18 mouse cellular contexts compared by ENCODE assay signal in the genomic region with DNA sequence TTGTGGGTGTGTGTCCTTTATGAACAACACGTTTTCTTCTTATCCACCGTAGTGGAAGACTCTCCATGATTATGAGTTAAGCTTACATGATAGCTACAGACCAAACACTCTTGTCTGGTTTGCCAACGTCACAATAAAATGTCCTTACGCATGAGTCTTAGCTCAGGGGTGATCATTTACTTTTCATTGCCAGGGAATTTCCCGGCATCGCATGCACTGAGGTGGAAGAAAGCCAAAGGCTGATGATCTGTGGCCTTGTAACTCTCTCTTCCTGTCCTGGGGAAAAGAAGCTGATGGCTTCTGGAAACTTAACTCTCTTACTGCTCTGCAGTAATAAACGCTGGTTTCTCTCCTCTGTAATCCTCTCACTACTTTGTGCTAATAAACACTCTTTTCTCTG. TPM values are rescaled to one million over a fixed set of nuclear protein-coding genes. Genes with fewer than 3 reads are reported as not detected.
A peak's percentile ranks its signal among the peaks of the same experiment; 100 is the strongest.
DNase-seq lines count a peak whose midpoint lies in the region; TF ChIP-seq lines count a peak whose summit lies in the region.
"Had no signal": no experiment of that assay in that cellular context is flagged by ENCODE, and none has a peak within 500 bp of the region (broad histone marks: within the 10 kb centered on the region; RNA-seq: fewer than 3 reads in every experiment).

No protein-coding gene starts in this region.

- H3K79me2 ChIP-seq in heart, adult 2 months (replicated peaks; ENCODE audit: control insufficient read depth, insufficient read depth, low read length) = peaks cover 6% of the 10 kb centered on the region

- peaks cover 6% of the 10 kb centered on the region for H3K36me3 ChIP-seq in heart, adult 2 months (ENCODE audit: control insufficient read depth, insufficient read depth, low read length)
- peaks cover 9% of the 10 kb centered on the region; the same call in 1 of the 2 replicates for H3K36me3 ChIP-seq in heart, embryonic 10.5 days
- H3K36me3 ChIP-seq: hindbrain, embryonic 15.5 days; midbrain, embryonic 15.5 days; neural tube, embryonic 13.5 days had no signal

- no peak for TF ChIP-seq POLR2A in heart, adult 2 months (IDR thresholded peaks at IDR 0.05; ENCODE audit: insufficient read depth, low read depth, low read length)

- no peak overlapping the region for H3K9ac ChIP-seq in heart, adult 2 months (ENCODE audit: low read depth, low read length)
- H3K9ac ChIP-seq: embryonic facial prominence, embryonic 12.5 days; forebrain, embryonic 12.5 days; hindbrain, embryonic 15.5 days; limb, embryonic 13.5 days; midbrain, embryonic 15.5 days; neural tube, embryonic 13.5 days had no signal

- H3K27me3 ChIP-seq in heart, adult 2 months (ENCODE audit: control insufficient read depth, insufficient read depth, low read length) = no peaks in the 10 kb centered on the region
- H3K27me3 ChIP-seq in heart, embryonic 10.5 days (ENCODE audit: insufficient read depth, poor library complexity, severe bottlenecking) = no peaks in the 10 kb centered on the region
- H3K27me3 ChIP-seq: embryonic facial prominence, embryonic 12.5 days; forebrain, embryonic 12.5 days; hindbrain, embryonic 15.5 days; limb, embryonic 13.5 days; midbrain, embryonic 15.5 days; neural tube, embryonic 13.5 days had no signal

- peak in 1 of 2 experiments; percentile 38 for DNase-seq in heart, adult 2 months
- DNase-seq in heart, embryonic 10.5 days (ENCODE audit: low spot score) = no peak
- DNase-seq in adrenal gland, postnatal 14 days = peak; percentile 71
- DNase-seq in heart, postnatal 4 days = peak; percentile 42
- peak; percentile 31 for DNase-seq in lung, postnatal 14 days
- DNase-seq in spleen, adult 12 weeks (ENCODE audit: low spot score) = no peak
- no peak for DNase-seq in yolk sac, embryonic 10.5 days (ENCODE audit: low spot score)
- no peak for DNase-seq in B cell, adult 2 months
- DNase-seq: cerebellum, adult 2 months; gastrocnemius, postnatal 14 days; layer of hippocampus, adult 9-11 months had no signal

- intact Hi-C loops in heart, adult 2 months (cut with DNase I) = no loop called here

- peaks cover 2% of the 10 kb centered on the region; the same call in 1 of the 2 replicates for H3K4me1 ChIP-seq in heart, adult 2 months (ENCODE audit: control insufficient read depth, insufficient read depth, low read length)
- no peaks in the 10 kb centered on the region for H3K4me1 ChIP-seq in heart, embryonic 10.5 days
- H3K4me1 ChIP-seq: embryonic facial prominence, embryonic 12.5 days; forebrain, embryonic 12.5 days; hindbrain, embryonic 15.5 days; limb, embryonic 13.5 days; midbrain, embryonic 15.5 days; neural tube, embryonic 13.5 days had no signal

- 17% methylated on average over 7 of the region's 7 CpGs for WGBS in heart, adult 2 months
- WGBS in heart, embryonic 10.5 days = 87% methylated on average over 7 of the region's 7 CpGs

- H3K27ac ChIP-seq in heart, adult 2 months = peak overlapping the region; percentile 18; the same call in 1 of the 2 replicates
- no peak overlapping the region for H3K27ac ChIP-seq in heart, embryonic 10.5 days
- H3K27ac ChIP-seq: embryonic facial prominence, embryonic 12.5 days; forebrain, embryonic 12.5 days; hindbrain, embryonic 15.5 days; limb, embryonic 13.5 days; macrophage; midbrain, embryonic 15.5 days; neural tube, embryonic 13.5 days had no signal

- H3K9me3 ChIP-seq in heart, embryonic 10.5 days = no peaks in the 10 kb centered on the region
- H3K9me3 ChIP-seq: embryonic facial prominence, embryonic 12.5 days; forebrain, embryonic 12.5 days; hindbrain, embryonic 15.5 days; limb, embryonic 13.5 days; midbrain, embryonic 15.5 days; neural tube, embryonic 13.5 days had no signal

- TF ChIP-seq CTCF in heart, adult 2 months (IDR thresholded peaks at IDR 0.05) = no peak

- no peak overlapping the region for H3K4me3 ChIP-seq in heart, adult 2 months
- no peak overlapping the region for H3K4me3 ChIP-seq in heart, embryonic 10.5 days
- H3K4me3 ChIP-seq: embryonic facial prominence, embryonic 12.5 days; forebrain, embryonic 12.5 days; hindbrain, embryonic 15.5 days; limb, embryonic 13.5 days; midbrain, embryonic 15.5 days; neural tube, embryonic 13.5 days had no signal

- no peak for TF ChIP-seq EP300 in heart, adult 2 months (IDR thresholded peaks at IDR 0.05; ENCODE audit: insufficient read depth, low read depth, low read length)

RNA-seq across cellular contexts. Expression of gene Clasp2, which starts 8.1 kb away (rescaled TPM):
- total RNA-seq in heart, adult 2 months (2021) = 10 to 100 TPM; 53.6 to 56.2 TPM
- 14.2 and 31.0 TPM in 2 replicates for polyA plus RNA-seq in heart, adult 2 months (2012; rRNA removed)
- polyA plus RNA-seq in heart, embryonic 10.5 days (2016; fragmentation: Nextera tagmentation; extraction: Ambion mirVana) = 24.3 and 28.3 TPM in 2 replicates
- 98.8 and 120 TPM in 2 replicates for total RNA-seq in adrenal gland, postnatal 14 days (2021)
- 10 to 100 TPM; 44.5 to 48.5 TPM for total RNA-seq in heart, postnatal 4 days (2021)

RNA-seq across cellular contexts. Expression of gene Pdcd6ip, which starts 41.3 kb away (rescaled TPM):
- total RNA-seq in heart, adult 2 months (2021) = 10 to 100 TPM; 56.0 to 63.3 TPM
- polyA plus RNA-seq in heart, adult 2 months (2012; rRNA removed) = 35.7 and 44.6 TPM in 2 replicates
- 67.7 and 78.6 TPM in 2 replicates for polyA plus RNA-seq in heart, embryonic 10.5 days (2016; fragmentation: Nextera tagmentation; extraction: Ambion mirVana)
- total RNA-seq in adrenal gland, postnatal 14 days (2021) = 132 and 139 TPM in 2 replicates
- 10 to 100 TPM; 92.7 to 96.5 TPM for total RNA-seq in heart, postnatal 4 days (2021)

Comparison
In these comparisons a context has a peak if more than half of its experiments do, and no peak if none do; other contexts are left out.
1. DNase-seq: peak in adrenal gland, postnatal 14 days (single experiment), heart, postnatal 4 days (single experiment) and lung, postnatal 14 days (single experiment); none in heart, embryonic 10.5 days (single experiment), spleen, adult 12 weeks (single experiment), yolk sac, embryonic 10.5 days (single experiment) and B cell, adult 2 months (0 of 2).